Mouse (Mus musculus) 3T3-L1 (cell line): ENCODE data around the gene Fam129b.

ENCODE experiments used
- DNase-seq: peaks from one replicate; pipeline ENCODE4 v3.0.0-alpha.2; 2015; ENCODE audit warnings: low read depth, low spot score

Gene Fam129b

DNA sequence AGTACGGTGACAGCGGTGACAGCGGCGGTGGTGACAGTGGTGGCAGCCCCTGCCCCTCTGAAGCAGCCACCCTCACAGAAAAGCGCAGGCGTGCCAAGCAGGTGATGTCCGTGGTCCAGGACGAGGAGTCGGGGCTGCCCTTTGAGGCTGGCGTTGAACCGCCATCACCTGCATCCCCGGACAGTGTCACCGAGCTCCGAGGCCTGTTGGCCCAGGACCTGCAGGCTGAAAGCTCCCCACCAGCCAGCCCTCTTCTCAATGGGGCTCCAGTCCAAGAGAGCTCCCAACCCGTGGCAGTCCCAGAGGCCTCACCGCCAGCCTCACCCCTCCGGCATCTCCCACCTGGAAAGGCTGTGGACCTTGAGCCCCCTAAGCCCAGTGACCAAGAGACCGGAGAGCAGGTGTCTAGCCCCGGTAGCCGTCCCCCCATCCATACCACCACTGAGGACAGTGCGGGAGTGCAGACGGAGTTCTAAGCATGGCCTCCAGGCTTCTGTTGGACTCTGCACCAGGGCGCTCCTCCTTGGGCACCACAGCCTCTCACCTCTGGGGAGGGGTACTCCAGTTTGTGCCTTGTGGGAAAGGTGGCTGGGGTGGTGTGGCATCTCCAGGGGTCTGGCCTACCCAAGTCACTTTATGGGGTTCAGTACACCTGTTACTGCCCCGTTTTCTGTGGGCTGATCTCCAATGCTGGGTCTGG, 47.8 kb downstream of the Fam129b start:
- DNase-seq = no peak

DNA sequence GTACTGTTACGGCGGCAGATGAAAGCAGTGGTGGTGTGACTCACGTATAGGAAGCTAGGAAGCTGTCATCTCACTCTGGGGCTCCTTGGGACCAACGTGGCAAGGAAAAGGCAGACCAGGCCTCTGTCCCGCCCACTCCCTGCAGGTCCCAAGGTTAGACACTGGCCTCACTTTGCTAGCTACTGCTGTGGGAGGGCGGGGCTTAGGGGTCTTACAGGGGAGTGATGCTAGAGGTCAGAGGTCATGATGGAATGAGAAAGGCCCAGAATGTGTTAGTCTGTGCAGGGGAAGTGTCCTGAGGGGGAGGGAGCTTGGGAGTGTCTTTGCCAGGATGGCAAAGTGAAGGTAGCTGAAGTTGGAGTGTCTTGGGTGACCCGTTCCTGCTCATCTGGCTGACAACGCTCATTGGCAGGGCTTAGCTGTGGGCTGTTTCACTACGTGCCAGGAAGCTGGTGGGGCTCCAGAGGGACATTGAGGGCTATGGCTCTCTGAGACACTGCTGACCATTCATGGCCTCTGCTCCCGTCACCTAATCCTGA, 48.5 kb downstream of the Fam129b start:
- DNase-seq = no peak

DNA sequence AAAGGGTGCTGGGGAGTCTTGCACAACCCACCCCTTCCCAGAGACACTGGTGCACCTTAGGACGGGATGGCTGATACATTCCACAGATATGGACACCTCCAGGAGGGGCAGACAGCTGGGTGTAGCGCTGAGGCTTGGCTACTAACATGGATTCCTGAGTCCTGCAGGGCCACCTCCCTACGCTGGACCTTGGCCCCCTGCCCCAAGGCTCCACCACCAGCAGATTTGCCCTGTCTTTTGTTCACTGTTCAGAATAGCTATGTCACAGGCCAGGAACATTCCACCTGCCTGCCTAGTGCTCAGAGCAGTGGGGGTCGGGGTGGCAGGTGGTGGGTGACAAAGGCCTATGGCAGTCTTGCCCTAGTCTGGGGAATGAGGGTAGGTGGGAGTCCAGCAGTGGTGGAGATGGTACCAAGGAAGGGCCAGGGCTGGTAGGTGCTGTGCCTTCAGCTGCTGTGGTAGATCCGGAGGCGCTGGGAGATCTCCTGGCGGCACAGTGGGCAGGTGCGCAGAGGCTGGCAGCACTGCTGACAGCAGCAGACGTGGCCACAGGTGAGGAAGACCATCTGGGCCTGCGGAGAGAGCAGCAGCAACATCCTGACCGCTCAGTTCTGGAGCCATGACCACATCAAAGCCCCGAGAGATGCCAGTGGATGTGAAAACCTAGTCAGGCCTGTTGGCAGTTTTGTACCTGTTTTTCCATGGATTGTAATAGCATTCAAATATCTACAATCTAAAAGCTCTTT, 50.6 kb downstream of the Fam129b start:
- no peak for DNase-seq

DNA sequence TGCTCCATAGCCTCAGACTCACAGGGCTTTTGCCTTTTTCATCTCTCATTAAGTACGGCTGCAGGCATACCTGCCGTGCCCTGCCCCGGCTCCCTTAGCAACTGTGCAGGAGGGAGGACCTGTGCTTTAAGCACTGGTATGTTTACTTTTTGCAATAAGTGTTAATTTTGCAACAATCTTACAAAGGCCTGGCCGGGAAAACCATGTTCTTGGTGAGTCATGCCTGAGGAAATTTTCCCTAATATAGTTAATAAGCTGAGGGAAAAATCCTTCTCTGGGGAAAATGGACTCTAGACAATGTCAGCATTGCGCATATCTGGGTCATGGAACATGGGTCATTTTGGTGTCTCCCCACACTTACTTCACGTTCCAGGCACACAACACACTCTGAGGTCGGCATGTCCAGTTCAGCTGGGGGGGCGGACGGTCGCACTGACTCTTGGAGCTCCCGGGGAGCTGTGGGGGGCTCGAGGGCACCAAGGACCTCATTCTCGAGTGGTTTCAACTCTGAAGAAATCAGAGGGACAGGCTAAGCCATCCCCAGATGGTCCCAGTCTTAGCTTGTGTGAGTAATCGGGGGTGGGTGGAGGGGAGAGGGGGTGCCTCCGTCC, 51.8 kb downstream of the Fam129b start:
- peak; percentile 61 for DNase-seq

DNA sequence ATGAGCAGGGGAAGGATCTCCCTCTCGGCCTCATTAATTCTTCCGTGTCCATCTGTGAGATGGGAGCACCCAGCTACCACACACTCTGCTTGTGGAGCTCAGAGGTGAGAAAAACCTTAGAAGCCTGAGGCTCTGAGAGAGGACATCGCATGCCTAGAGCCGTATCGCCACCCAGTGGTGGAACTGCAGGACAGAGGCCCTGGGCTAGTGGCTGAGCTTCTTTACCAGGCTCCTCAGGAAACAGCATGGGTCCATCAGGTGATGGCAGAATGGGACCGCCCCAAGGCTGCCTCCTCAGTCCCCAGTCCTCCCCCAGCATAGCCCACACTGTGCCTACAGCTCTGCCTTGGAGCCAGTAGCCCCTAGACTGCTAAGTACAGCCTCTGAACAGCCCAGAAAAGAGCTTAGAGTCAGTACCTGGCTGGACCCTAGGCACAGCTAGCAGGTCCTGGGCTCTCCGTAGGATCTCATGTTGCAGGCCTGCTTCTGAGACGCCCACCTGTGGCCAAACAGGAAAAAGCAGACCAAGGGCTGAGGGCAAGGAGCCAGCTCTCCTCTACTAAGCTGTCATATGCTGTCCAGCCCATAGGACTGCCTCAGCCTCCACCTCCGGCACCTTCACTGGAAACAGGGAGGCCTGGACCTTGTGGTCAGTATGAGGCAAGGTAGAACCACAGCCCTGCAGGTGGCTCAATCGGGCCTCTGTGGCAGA, 52.5 kb downstream of the Fam129b start:
- peak; percentile 94 for DNase-seq

DNA sequence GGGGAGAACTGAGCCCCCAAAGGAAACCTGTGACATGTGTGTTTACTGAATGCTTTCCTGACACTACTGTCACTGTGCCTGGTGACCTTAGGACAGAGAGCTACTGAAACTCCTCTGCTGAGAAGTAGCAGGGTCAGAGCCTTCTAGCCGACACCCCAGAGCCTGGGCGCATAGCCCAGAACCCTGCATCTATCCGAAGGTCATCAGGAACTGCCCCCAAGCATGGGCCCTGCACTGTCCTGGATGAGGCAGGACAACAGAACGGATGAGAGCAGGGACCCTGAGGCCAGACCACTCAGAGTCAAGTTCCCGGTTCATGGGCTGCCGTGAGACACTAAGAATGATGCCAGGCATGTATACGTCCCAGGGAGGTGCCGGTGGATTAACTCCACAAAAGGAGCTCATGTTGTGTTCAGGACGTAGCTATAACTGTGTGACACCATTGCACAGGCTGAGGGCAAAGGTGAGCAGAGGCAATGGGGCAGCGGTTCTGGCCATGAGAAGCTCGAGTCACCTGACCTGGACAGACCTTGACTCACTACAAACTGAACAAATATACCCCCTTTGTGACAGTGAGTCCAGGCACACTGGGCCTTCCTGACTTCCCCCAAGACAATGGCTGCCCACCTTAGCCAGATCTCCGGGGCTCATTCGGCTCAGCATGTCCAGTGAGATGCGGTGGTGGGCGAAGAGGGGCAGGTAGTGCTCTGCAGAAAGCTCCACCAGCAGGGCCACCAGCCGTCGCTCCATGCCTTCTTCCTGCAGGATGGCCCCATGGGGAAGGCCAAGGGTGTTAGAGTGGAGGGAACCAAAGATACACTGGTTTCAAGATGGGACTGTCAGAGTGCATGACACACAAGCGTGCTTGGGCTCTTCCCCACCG, 53.3 kb downstream of the Fam129b start:
- DNase-seq = no peak

DNA sequence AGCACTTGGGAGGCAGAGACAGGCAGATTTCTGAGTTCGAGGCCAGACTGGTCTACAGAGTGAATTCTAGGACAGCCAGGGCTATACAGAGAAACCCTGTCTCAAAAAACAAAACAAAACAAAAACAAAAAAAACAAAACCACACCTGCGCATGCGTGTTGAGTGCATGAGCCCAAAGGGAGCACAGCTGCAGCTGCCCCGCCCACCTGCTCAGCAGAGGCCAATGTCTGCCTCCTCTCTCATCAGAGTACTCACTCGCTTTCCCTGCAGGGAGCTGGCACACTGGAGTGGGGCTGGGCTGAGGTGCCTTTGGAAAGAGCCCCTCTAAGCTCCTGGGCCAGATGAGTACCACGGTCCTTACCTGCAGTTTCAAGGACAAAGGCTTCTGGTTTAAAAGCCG, 55.8 kb downstream of the Fam129b start:
- no peak for DNase-seq

DNA sequence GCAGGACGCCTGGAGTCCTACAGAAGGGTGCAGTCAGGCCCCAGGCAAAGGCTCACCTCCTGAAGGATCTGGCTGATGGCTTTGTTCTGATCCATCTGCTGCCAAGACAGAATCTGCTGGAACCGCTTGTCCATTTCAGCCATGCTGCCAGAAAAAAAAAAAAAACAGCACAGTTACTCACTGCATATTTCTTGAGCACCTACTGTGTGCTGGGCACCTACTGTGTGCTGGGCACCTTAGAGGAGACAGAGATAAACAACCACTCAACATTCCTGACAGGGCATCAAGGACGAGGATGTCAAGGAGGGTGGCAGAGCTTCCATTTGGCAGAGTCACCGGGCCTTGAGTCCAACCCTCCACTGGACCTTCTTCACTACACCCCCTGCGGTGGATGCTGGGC, 62.8 kb downstream of the Fam129b start:
- DNase-seq = no peak

DNA sequence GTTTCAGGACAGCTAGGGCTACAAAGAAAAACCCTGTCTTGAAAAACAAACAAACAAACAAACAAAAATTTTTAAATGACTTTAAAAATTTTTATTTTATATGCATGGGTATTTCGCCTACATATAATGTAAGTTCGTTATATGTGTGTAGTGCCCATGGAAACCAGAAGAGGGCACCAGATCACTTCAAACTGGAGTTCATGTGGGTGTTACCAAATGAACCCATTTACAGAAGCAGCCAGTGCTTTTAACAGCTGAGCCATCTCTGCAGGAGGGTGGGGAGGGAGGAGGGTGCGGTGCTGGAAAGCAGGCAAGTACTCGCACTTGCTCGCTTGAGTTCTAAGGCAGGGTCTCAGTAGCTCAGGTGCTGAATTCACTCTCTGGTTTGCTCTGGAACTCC, 63.5 kb downstream of the Fam129b start:
- DNase-seq = peak; percentile 74

DNA sequence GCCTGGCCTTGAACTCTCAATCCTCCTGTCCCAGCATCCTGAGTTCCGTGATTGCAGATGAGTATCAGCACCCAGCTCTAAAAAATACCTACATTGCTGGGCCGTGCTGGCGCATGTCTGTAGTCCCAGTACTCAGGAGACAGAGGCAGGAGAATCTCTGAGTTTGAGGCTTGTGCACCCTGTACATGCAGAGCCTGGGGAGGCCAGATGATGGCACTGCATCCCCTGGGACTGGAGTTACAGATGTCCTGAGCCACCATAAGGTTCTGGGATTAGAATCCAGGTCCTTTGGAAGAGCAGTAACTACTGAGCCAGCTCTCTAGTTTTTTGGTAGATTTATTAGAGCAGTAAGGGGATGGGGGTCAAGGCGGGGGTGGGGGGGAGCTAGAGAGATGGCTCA, 64.6 kb downstream of the Fam129b start:
- DNase-seq = no peak

DNA sequence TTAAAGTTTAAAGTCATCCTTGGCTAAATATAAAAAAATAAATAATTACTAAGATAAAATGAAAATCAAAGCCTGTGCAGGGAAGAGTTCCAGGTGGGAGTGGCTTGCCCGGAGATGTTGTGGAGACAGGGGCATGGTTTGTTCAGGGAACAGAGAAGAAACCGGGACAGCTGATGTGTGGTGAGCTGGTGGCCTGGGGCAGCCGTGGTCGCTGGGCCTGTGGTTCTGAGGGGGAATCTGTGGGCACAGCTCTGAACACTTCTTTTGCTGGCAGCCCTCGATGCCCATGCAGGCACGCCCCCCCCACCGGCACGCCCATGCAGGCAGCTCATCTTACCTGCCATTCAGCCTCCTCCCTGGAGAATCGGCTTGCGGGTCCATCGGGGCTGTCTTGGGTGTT, 71.5 kb downstream of the Fam129b start:
- no peak for DNase-seq

DNA sequence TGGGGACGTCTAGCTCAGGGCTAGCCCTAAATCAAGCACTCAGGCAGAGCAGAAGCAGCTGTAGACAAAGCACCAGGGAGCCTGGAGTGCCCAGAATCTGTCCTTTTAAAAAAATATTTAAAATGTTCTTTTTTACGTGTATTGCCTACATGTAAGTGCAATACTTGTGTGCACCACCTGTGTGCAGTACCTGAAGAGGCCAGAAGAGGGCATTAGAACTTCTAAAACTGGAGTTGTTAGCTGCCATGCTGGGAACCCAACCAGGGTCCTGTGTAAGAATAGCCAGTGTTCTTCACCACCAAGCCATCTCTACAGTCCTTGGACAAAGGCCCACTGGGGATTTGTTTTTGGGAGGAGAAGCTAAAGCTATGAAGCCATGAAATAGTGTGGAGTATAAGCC, 78.7 kb downstream of the Fam129b start:
- DNase-seq = peak; percentile 21

DNA sequence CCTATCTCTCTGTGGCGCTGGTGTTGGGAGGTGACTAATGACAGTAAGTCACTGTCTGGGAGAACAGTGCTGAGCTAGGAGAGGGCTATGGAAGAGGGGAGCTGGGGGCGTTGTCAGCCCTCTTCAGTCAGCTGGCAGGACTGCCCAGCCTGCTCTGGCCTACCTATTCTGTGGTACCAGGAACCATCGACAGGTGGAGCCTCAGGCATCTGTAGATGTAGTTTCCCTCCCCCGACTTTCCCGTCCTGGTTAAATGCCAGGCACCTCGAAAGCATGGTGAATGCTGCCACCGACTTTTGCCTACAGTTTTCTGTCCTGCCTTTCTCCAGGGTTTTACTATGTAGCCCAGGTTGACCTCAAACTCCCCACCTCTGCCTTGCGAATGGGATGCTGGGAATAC, 81.4 kb downstream of the Fam129b start:
- DNase-seq = no peak

DNA sequence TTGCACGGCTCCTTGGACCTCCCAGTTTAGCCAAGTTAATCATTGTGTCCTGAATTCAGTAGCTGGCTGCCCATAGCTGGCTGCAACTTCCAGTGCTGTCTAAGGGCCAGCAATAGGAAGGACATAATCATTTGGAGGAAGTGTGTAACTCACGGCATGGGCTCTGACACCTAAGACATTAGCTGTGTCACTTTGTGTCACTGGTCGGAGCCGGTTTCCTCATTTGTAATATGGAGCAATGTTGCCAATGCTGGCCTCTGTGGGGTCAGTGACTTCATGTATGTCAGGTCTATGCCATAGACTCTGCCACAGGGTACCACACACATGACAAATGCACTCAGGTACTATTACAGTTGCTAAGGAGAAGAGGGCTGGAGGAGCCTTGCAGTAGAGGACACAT, 84.4 kb downstream of the Fam129b start:
- no peak for DNase-seq

DNA sequence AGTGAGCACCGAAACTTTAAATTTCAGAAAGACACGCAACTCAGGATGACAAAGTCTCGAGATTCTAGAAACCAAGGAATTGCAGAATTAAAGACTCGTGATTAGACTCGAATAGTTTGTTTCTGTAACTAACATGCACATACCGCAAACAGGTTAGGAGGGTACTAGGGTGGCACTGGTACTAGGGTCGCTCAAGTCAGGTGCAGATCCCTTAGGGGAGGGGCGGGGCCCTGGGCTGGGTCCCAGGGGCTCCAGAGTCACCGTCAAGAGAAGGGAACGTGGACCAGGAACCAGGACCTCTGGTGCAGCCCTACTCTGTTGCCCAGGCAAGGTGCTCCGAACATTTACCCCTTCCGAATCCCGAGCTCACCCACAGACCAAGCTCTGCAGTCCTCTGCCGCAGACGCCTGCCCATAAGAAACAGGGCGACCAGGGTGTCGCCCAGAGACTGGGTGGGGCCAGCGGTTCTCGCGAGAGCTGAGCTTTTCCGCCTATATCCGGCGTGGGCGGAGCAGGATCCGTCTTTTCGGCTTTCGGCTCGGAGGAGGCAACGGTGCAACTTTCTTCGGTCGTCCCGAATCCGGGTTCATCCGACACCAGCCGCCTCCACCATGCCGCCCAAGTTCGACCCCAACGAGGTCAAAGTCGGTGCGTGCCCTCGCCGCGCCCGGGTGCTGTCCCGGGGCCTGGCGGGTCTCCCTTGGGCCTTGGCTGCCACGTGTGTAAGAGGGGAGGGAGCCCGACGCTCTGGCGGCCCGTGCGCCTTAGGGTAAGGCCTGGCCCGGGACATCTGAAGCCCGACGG, 85.5 kb downstream of the Fam129b start, which contains the start of the genes Rpl12 and Lrsam1:
Rpl12 (plus strand) TSS at position 368 of the 804 bp plus-strand sequence.
Lrsam1 (minus strand) TSS at position 423 of the 804 bp plus-strand sequence.
- DNase-seq = peak; percentile 96

DNA sequence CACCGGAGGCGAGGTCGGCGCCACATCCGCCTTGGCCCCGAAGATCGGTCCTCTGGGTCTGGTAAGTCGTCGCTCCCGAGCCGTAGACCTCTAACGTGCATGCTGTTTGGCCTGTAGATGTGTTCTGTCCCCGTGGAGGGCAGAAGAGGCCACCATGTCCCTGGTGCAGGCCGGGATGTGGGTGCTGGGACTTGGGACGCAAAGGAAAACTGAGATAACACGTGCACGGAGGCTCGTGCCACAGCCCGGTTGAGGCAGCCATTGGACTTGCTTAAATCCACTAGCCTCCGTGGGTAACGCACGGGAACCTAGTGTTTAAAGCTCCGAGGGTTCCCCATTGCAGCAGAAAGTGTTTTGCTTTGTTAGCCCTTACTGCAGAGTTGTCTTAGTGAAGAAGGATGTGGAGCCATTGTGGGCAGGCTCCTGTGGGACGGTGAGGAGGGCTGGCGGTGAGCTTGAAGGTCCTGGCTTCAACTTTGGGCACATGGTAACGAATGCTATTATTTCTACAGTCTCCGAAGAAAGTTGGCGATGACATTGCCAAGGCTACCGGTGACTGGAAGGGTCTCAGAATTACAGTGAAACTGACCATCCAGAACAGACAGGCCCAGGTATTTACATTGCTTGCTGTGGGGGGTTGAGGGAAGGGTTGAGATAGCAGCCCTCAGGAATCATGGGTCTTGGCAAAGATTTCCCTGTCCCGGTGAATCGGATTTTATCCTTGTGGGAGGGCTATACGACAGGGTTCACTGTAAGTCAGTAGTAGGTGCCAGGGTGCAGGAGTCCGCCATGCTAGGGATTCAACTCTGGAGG, 86.4 kb downstream of the Fam129b start:
- peak; percentile 47 for DNase-seq

DNA sequence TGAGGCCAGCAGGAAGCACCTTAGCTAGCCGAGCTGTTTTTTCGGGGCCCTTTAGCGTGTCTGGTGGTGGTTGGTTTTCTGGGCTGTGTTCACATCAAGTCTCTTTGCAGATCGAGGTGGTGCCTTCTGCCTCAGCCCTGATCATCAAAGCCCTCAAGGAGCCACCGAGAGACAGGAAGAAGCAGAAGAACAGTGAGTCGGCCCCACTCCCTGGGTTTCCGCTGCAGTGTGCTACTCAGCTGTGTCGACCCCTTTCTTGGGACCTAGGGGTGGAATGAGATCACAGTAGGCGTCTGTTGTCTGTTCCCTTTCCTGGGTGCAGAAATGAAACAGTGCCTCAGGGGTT, 86.9 kb downstream of the Fam129b start:
- DNase-seq = no peak

DNA sequence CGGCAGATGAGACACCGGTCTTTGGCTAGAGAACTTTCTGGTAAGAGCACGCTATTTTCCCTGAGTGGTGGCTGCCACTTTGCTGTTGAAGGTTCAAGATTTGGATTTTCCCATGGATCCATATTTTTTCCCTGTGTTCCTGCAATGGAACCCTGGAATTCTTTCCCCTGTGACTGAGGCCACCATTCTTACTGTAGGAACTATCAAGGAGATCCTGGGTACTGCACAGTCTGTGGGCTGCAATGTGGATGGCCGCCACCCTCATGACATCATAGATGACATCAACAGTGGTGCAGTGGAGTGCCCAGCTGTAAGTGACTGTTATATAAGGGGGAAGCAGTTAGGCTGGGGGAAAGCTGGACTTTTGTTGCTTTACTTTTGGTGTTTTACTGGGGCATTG, 87.6 kb downstream of the Fam129b start:
- peak; percentile 51 for DNase-seq

DNA sequence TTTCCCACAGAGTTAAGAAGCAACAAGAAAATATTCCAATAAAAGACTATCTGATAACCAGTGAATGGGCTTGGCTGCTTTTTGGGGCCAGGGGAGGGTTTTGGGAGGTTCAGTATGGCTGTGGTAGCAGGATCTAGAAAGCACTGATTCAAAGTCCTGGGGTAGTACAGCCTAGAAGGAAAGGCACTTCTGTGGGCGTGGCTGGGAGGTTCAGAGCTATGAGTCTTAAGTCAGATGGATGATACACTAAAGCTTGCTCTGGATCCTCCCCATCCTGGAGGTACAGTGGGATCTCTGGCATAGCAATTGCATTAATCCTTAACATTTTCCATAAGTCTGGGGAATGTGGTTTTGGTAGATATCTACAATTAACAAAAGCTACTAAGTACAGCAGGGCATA, 88.1 kb downstream of the Fam129b start:
- peak; percentile 79 for DNase-seq
